8 mouse cellular contexts compared by ENCODE assay signal in the genomic region with DNA sequence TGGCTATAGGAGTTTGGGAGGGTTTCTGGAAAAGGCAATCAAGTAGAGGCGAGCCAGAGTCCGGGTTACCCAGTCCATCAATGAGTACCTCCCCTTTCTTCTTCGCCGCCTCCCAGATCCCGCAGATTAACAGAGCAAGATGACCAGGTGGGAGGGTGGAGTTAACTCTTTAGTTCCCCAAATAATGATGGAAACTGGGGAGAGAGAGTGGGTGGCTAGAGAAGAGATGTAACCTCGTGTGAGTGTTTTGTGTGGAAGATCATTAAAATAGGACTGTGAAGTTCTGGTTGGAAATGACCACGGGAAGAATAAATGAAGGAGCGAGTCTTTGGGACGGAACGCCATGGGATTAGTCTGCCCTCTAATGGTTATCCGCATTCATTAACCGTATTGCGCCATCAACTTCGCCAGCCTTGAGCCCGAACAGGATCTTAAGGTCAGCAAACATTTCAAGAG. TPM values are rescaled to one million over a fixed set of nuclear protein-coding genes. Genes with fewer than 3 reads are reported as not detected.
A peak's percentile ranks its signal among the peaks of the same experiment; 100 is the strongest.
DNase-seq lines count a peak whose midpoint lies in the region; ATAC-seq and TF ChIP-seq lines count a peak whose summit lies in the region.

No protein-coding gene starts in this region.

- no peak for TF ChIP-seq CTCF in thymus, adult 2 months (IDR thresholded peaks at IDR 0.05; ENCODE audit: borderline replicate concordance, control insufficient read depth, extremely low read depth, insufficient read depth, low read length, poor library complexity)
- TF ChIP-seq CTCF in stomach, postnatal 0 days (IDR thresholded peaks at IDR 0.05; ENCODE audit: low read depth): peak; percentile 92

- H3K9ac ChIP-seq in hindbrain, embryonic 16.5 days (ENCODE audit: low read depth, low read length): peak overlapping the region; percentile 65
- peak overlapping the region; percentile 8; the same call in 1 of the 2 replicates for H3K9ac ChIP-seq in limb, embryonic 11.5 days (ENCODE audit: low read length)
- H3K9ac ChIP-seq in midbrain, embryonic 11.5 days (ENCODE audit: low read length): peak overlapping the region; percentile 28; the same call in 1 of the 2 replicates
- H3K9ac ChIP-seq in stomach, postnatal 0 days (ENCODE audit: low read length): 0 out of 2 replicates have a peak overlapping the region, but pooled peaks have one; percentile 58

- no peak overlapping the region for H3K27ac ChIP-seq in thymus, adult 2 months (ENCODE audit: control insufficient read depth, insufficient read depth, low read length)
- no peak overlapping the region for H3K27ac ChIP-seq in hindbrain, embryonic 16.5 days (ENCODE audit: low read depth, low read length)
- H3K27ac ChIP-seq in limb, embryonic 11.5 days (replicated peaks; ENCODE audit: low read depth, low read length): no peak overlapping the region
- H3K27ac ChIP-seq in midbrain, embryonic 11.5 days (ENCODE audit: low read depth, low read length): no peak overlapping the region
- no peak overlapping the region for H3K27ac ChIP-seq in stomach, postnatal 0 days (replicated peaks)

- 0 out of 2 replicates have a peak, but pooled peaks cover 2% of the 10 kb centered on the region for H3K9me3 ChIP-seq in hindbrain, embryonic 16.5 days (ENCODE audit: control insufficient read depth, low read length)
- H3K9me3 ChIP-seq in limb, embryonic 11.5 days (ENCODE audit: control insufficient read depth, low read length): no peaks in the 10 kb centered on the region
- no peaks in the 10 kb centered on the region for H3K9me3 ChIP-seq in midbrain, embryonic 11.5 days (ENCODE audit: control insufficient read depth, low read length)
- no peaks in the 10 kb centered on the region for H3K9me3 ChIP-seq in stomach, postnatal 0 days (ENCODE audit: control insufficient read depth, low read length)

- peak overlapping the region; percentile 94 for H3K4me2 ChIP-seq in hindbrain, embryonic 16.5 days (ENCODE audit: low read length)
- H3K4me2 ChIP-seq in limb, embryonic 11.5 days (ENCODE audit: low read depth, severe bottlenecking): peak overlapping the region; percentile 75
- H3K4me2 ChIP-seq in midbrain, embryonic 11.5 days: peak overlapping the region; percentile 56
- peak overlapping the region; percentile 83 for H3K4me2 ChIP-seq in stomach, postnatal 0 days (replicated peaks; ENCODE audit: low read depth)

- 4% methylated on average over 15 of the region's 15 CpGs for WGBS in thymus, adult 2 months
- 0% methylated on average over 15 of the region's 15 CpGs for WGBS in hindbrain, embryonic 16.5 days
- WGBS in limb, embryonic 11.5 days: under 1% methylated on average over 15 of the region's 15 CpGs
- WGBS in midbrain, embryonic 11.5 days: under 1% methylated on average over 15 of the region's 15 CpGs
- WGBS in stomach, postnatal 0 days: under 1% methylated on average over 15 of the region's 15 CpGs

- peaks cover 9% of the 10 kb centered on the region; the same call in 1 of the 2 replicates for H3K4me1 ChIP-seq in thymus, adult 2 months (replicated peaks; ENCODE audit: control insufficient read depth, insufficient read depth, low read length)
- H3K4me1 ChIP-seq in hindbrain, embryonic 16.5 days (ENCODE audit: control insufficient read depth, insufficient read depth, low read depth, low read length): peaks cover 10% of the 10 kb centered on the region
- H3K4me1 ChIP-seq in limb, embryonic 11.5 days (ENCODE audit: control insufficient read depth, insufficient read depth, low read length): no peaks in the 10 kb centered on the region
- peaks cover 12% of the 10 kb centered on the region; the same call in 1 of the 2 replicates for H3K4me1 ChIP-seq in midbrain, embryonic 11.5 days (ENCODE audit: control insufficient read depth, insufficient read depth, low read length)
- no peaks in the 10 kb centered on the region for H3K4me1 ChIP-seq in stomach, postnatal 0 days (replicated peaks; ENCODE audit: control insufficient read depth, insufficient read depth)

- TF ChIP-seq EP300 in stomach, postnatal 0 days (optimal IDR thresholded peaks at IDR 0.05): no peak

- H3K36me3 ChIP-seq in thymus, adult 2 months (ENCODE audit: control insufficient read depth, insufficient read depth, low read length): no peaks in the 10 kb centered on the region
- no peaks in the 10 kb centered on the region for H3K36me3 ChIP-seq in hindbrain, embryonic 16.5 days (ENCODE audit: control insufficient read depth, insufficient read depth, low read length)
- no peaks in the 10 kb centered on the region for H3K36me3 ChIP-seq in limb, embryonic 11.5 days (ENCODE audit: control insufficient read depth, insufficient read depth, low read length)
- no peaks in the 10 kb centered on the region for H3K36me3 ChIP-seq in midbrain, embryonic 11.5 days (ENCODE audit: control insufficient read depth, insufficient read depth, low read length)
- H3K36me3 ChIP-seq in stomach, postnatal 0 days (ENCODE audit: control insufficient read depth, insufficient read depth, low read length): no peaks in the 10 kb centered on the region

- peak; percentile 15 for DNase-seq in thymus, adult 2 months
- DNase-seq in thymus, postnatal 36 days: no peak
- DNase-seq in cerebellum, postnatal 10 days: peak; percentile 76 to 79
- DNase-seq in gastrocnemius, adult 18-20 months (ENCODE audit: low spot score): peak; percentile 83
- DNase-seq in limb, embryonic 11.5 days (ENCODE audit: low spot score): peak; percentile 74
- peak; percentile 96 for DNase-seq in midbrain, embryonic 11.5 days (ENCODE audit: low spot score, missing footprints)
- DNase-seq in stomach, postnatal 0 days (ENCODE audit: low spot score): peak; percentile 71

- no peak overlapping the region for H3K4me3 ChIP-seq in thymus, adult 2 months (ENCODE audit: control insufficient read depth, insufficient read depth, low read length)
- peak overlapping the region; percentile 58 for H3K4me3 ChIP-seq in hindbrain, embryonic 16.5 days (ENCODE audit: low read length)
- peak overlapping the region; percentile 43 for H3K4me3 ChIP-seq in limb, embryonic 11.5 days (ENCODE audit: low read depth, low read length)
- H3K4me3 ChIP-seq in midbrain, embryonic 11.5 days (ENCODE audit: low read depth, low read length): peak overlapping the region; percentile 43
- peak overlapping the region; percentile 54 for H3K4me3 ChIP-seq in stomach, postnatal 0 days (ENCODE audit: low read depth, low read length)

- TF ChIP-seq POLR2A in thymus, adult 2 months (IDR thresholded peaks at IDR 0.05; ENCODE audit: control insufficient read depth, extremely low read depth, insufficient read depth, low read length, poor library complexity): no peak

- peak; percentile 53 for ATAC-seq in hindbrain, embryonic 16.5 days
- ATAC-seq in limb, embryonic 11.5 days (ENCODE audit: insufficient number of reproducible peaks, low FRiP score, low TSS enrichment, low read depth): peak; percentile 27
- peak; percentile 65 for ATAC-seq in midbrain, embryonic 11.5 days (ENCODE audit: low FRiP score)
- ATAC-seq in stomach, postnatal 0 days (ENCODE audit: low FRiP score, low TSS enrichment): peak; percentile 39; the same call in 1 of the 2 replicates

- H3K27me3 ChIP-seq in thymus, adult 2 months (ENCODE audit: control insufficient read depth, insufficient read depth, low read length): peaks cover 16% of the 10 kb centered on the region; the same call in 1 of the 2 replicates
- peaks cover 33% of the 10 kb centered on the region for H3K27me3 ChIP-seq in hindbrain, embryonic 16.5 days (replicated peaks; ENCODE audit: control insufficient read depth, insufficient read depth, low read length)
- H3K27me3 ChIP-seq in limb, embryonic 11.5 days (ENCODE audit: control insufficient read depth, insufficient read depth, low read length): peaks cover 41% of the 10 kb centered on the region
- H3K27me3 ChIP-seq in midbrain, embryonic 11.5 days (ENCODE audit: control insufficient read depth, insufficient read depth, low read length): peaks cover 39% of the 10 kb centered on the region
- H3K27me3 ChIP-seq in stomach, postnatal 0 days (ENCODE audit: control insufficient read depth, insufficient read depth, low read length): no peaks in the 10 kb centered on the region

RNA-seq across cellular contexts. Expression of gene Npr1, which starts 0.7 kb away (rescaled TPM):
- polyA plus RNA-seq in thymus, adult 2 months (2012; rRNA removed): 9.2 and 11.4 TPM in 2 replicates
- total RNA-seq in gastrocnemius, adult 18-20 months (2021): 1 to 10 TPM; 6.0 to 7.1 TPM
- 3.1 and 3.2 TPM in 2 replicates for polyA plus RNA-seq in hindbrain, embryonic 16.5 days (2015; fragmentation: Nextera tagmentation; extraction: Ambion mirVana)
- 2.0 and 2.3 TPM in 2 replicates for polyA plus RNA-seq in limb, embryonic 11.5 days (2014; fragmentation: Nextera tagmentation; extraction: Ambion mirVana)
- 2.4 and 2.7 TPM in 2 replicates for polyA plus RNA-seq in midbrain, embryonic 11.5 days (2014; fragmentation: Nextera tagmentation; extraction: Ambion mirVana)
- 3.0 and 3.6 TPM in 2 replicates for polyA plus RNA-seq in stomach, postnatal 0 days (2015; fragmentation: Nextera tagmentation; extraction: Ambion mirVana)

RNA-seq across cellular contexts. Expression of gene Ilf2, which starts 9.6 kb away (rescaled TPM):
- 50.1 and 50.8 TPM in 2 replicates for polyA plus RNA-seq in thymus, adult 2 months (2012; rRNA removed)
- 10 to 100 TPM; 25.2 to 26.7 TPM for total RNA-seq in gastrocnemius, adult 18-20 months (2021)
- polyA plus RNA-seq in hindbrain, embryonic 16.5 days (2015; fragmentation: Nextera tagmentation; extraction: Ambion mirVana): 224 and 229 TPM in 2 replicates
- polyA plus RNA-seq in limb, embryonic 11.5 days (2014; fragmentation: Nextera tagmentation; extraction: Ambion mirVana): 377 and 385 TPM in 2 replicates
- 338 and 369 TPM in 2 replicates for polyA plus RNA-seq in midbrain, embryonic 11.5 days (2014; fragmentation: Nextera tagmentation; extraction: Ambion mirVana)
- 55.9 and 57.6 TPM in 2 replicates for polyA plus RNA-seq in stomach, postnatal 0 days (2015; fragmentation: Nextera tagmentation; extraction: Ambion mirVana)

RNA-seq across cellular contexts. Expression of gene Snapin, which starts 24.5 kb away (rescaled TPM):
- 20.8 and 27.8 TPM in 2 replicates for polyA plus RNA-seq in thymus, adult 2 months (2012; rRNA removed)
- total RNA-seq in gastrocnemius, adult 18-20 months (2021): 10 to 100 TPM; 78.8 to 79.5 TPM
- 96.8 and 98.1 TPM in 2 replicates for polyA plus RNA-seq in hindbrain, embryonic 16.5 days (2015; fragmentation: Nextera tagmentation; extraction: Ambion mirVana)
- 60.5 and 63.6 TPM in 2 replicates for polyA plus RNA-seq in limb, embryonic 11.5 days (2014; fragmentation: Nextera tagmentation; extraction: Ambion mirVana)
- polyA plus RNA-seq in midbrain, embryonic 11.5 days (2014; fragmentation: Nextera tagmentation; extraction: Ambion mirVana): 70.9 and 77.2 TPM in 2 replicates
- 63.4 and 68.2 TPM in 2 replicates for polyA plus RNA-seq in stomach, postnatal 0 days (2015; fragmentation: Nextera tagmentation; extraction: Ambion mirVana)

RNA-seq across cellular contexts. Expression of gene Ints3, which starts 32.9 kb away (rescaled TPM):
- 46.2 and 47.4 TPM in 2 replicates for polyA plus RNA-seq in thymus, adult 2 months (2012; rRNA removed)
- 10 to 100 TPM; 13.6 to 16.1 TPM for total RNA-seq in gastrocnemius, adult 18-20 months (2021)
- polyA plus RNA-seq in hindbrain, embryonic 16.5 days (2015; fragmentation: Nextera tagmentation; extraction: Ambion mirVana): 27.8 and 30.3 TPM in 2 replicates
- 47.2 and 56.7 TPM in 2 replicates for polyA plus RNA-seq in limb, embryonic 11.5 days (2014; fragmentation: Nextera tagmentation; extraction: Ambion mirVana)
- polyA plus RNA-seq in midbrain, embryonic 11.5 days (2014; fragmentation: Nextera tagmentation; extraction: Ambion mirVana): 34.4 and 34.7 TPM in 2 replicates
- 9.2 and 9.7 TPM in 2 replicates for polyA plus RNA-seq in stomach, postnatal 0 days (2015; fragmentation: Nextera tagmentation; extraction: Ambion mirVana)

RNA-seq across cellular contexts. Expression of gene Chtop, which starts 43.0 kb away (rescaled TPM):
- polyA plus RNA-seq in thymus, adult 2 months (2012; rRNA removed): 91.0 and 94.5 TPM in 2 replicates
- total RNA-seq in gastrocnemius, adult 18-20 months (2021): 100 to 1,000 TPM in 1 of 2 experiments, 10 to 100 TPM in 1; 88.7 to 103 TPM
- 161 and 164 TPM in 2 replicates for polyA plus RNA-seq in hindbrain, embryonic 16.5 days (2015; fragmentation: Nextera tagmentation; extraction: Ambion mirVana)
- 125 and 129 TPM in 2 replicates for polyA plus RNA-seq in limb, embryonic 11.5 days (2014; fragmentation: Nextera tagmentation; extraction: Ambion mirVana)
- polyA plus RNA-seq in midbrain, embryonic 11.5 days (2014; fragmentation: Nextera tagmentation; extraction: Ambion mirVana): 138 and 146 TPM in 2 replicates
- 72.2 and 74.2 TPM in 2 replicates for polyA plus RNA-seq in stomach, postnatal 0 days (2015; fragmentation: Nextera tagmentation; extraction: Ambion mirVana)

Comparison
In these comparisons a context has a peak if more than half of its experiments do, and no peak if none do; other contexts are left out.
1. DNase-seq: peak in thymus, adult 2 months (single experiment), cerebellum, postnatal 10 days (2 of 2), gastrocnemius, adult 18-20 months (single experiment), limb, embryonic 11.5 days (single experiment), midbrain, embryonic 11.5 days (single experiment) and stomach, postnatal 0 days (single experiment); none in thymus, postnatal 36 days (0 of 2).
2. H3K9ac ChIP-seq: peak in every context shown above with its lines; median percentile 65 in hindbrain, embryonic 16.5 days; 58 in stomach, postnatal 0 days; 28 in midbrain, embryonic 11.5 days; 8 in limb, embryonic 11.5 days.
3. Peak in every context shown above with its lines, with median percentiles within 50 percentile points of each other: ATAC-seq and H3K4me2 ChIP-seq.